Mouse (Mus musculus) lung, postnatal 36 days (tissue): ENCODE results near the gene 2310057J18Rik.
"Not testable (repeated sequence)": the region's sequence is repeated elsewhere in the genome, so short reads cannot be mapped to it uniquely, and the experiment has no call there.

Source experiments
- DNase-seq: peaks from one replicate; pipeline ENCODE4 v3.0.0; 2022; ENCODE audit warnings: mixed read lengths

2310057J18Rik gene

DNA sequence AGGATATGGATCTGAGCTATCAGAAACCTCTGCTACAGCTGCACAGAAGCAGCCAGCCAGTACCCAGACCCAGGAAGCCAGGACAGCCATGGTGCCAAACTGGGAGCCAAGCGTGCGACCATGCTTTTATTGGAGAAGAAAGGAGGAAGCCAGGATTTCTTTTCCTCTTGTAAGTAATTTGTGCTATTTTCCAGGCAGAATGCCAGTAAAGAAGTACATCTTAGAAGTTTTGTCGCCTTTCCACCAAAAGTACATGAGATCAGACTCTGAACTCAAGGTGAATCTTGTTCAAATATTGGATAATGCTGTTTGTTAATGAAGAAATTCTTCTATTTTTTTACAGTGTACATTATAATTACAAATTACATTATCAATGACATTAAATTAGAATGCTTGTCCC lies at the start of gene 2310057J18Rik:
Gene 2310057J18Rik, minus strand, starts transcription at position 101 of the 400 bp plus-strand sequence.
- no peak for DNase-seq

DNA sequence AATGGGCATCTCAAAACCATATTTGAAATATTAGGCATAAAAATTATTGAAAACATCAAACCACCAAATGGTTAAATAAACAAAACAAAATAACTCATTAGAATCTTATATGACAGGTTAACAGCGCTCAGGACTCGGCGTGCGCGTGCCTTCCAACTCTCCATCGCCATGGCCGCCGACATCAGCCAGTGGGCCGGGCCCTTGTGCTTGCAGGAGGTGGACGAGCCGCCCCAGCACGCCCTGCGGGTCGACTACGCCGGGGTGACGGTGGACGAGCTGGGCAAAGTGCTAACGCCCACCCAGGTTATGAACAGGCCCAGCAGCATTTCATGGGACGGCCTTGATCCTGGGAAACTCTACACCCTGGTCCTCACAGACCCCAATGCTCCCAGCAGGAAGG lies 43.9 kb upstream of the 2310057J18Rik start:
- not testable (repeated sequence) for DNase-seq

DNA sequence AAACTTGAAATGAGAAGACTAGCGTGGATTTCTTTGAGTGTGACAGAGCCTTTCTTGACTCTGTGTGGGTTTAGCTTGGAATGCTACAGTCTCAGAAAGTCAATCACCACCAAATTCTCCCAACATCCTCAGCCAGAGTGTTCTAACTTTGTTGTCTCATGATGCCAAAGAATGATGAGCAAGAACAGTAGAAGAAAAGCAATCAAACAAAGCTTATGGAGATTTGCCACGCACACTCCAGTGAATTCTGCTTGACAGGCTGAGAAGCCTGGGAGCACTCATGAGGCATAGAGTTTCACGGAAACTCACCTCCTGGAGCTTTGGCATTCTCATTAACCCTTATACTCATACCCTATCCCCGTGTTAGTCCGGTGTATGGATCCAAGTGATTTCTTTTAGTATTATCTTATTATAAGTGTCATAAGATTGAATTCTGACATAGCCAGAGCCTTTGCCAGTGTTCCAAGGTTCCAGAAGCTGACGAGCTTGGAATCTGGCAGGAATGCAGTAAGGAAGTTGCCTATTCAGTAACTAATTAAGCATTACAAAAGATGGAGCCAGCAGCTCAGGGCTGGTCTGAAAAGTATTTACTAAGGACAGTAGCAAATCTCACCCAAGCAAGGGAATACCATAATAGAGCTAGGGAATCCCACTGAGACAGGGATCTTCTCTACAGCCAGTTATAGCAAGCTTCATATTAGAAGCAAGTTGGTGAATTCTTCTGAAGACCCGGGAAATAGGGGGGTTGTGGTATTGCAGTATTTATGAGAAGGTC lies 33.6 kb upstream of the 2310057J18Rik start:
- DNase-seq: no peak

DNA sequence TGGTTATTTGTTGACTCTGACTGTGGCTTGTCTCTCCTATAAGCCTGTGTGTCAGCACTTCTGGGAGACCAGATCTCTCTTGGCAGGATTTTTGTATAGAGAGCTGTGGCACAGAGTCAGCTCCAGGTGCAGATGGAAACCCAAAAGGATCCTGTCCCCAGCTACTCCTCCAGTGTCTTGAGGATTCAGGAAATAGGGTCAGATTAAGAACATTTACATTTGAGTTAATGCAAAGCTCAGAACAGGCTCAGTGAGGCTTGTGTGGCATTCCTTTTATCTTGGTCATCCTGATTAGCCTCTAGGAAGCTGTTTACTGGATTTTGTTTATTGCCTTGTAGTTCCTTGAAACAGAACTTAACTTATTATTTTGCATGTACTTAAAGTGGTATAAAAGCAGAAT lies 11.7 kb upstream of the 2310057J18Rik start:
- DNase-seq: no peak

DNA sequence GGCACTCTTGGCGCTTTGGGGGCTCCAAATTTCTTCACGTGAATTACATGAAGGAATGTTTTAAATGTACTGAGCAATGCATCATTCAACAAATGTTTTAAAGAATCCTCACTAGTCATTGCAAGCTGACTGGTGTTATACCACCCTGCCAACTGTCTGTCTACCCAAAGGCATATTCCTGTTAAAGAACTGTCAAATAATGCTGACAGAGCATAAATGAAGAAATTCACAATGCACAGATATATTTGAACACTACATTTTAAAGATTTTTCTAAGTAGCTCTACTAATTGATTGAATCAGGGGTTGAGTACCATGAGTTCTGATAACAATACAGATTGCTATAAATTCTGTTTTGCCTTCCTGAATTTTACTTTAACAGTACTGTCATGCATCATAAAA lies 2.9 kb upstream of the 2310057J18Rik start:
- no peak for DNase-seq

DNA sequence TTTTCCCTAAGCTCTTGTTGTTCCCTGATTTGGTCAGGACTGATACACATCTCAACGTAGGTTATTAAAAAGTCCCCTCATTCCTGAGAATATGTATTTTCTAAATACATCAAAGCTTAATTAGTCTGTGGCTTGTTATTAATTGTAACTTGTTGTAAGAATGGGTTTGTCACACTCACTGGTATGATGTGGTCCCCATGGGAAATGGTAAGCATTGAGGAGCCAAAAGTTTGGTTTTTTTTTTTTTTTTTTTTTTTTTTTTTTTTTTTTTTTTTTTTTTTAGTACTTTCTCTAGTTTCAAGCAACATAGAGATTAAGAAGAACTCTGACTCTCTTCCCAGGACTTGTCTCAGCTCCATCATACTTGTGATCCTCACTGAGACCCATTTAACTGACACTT lies 17.9 kb downstream of the 2310057J18Rik start:
- DNase-seq: no peak

DNA sequence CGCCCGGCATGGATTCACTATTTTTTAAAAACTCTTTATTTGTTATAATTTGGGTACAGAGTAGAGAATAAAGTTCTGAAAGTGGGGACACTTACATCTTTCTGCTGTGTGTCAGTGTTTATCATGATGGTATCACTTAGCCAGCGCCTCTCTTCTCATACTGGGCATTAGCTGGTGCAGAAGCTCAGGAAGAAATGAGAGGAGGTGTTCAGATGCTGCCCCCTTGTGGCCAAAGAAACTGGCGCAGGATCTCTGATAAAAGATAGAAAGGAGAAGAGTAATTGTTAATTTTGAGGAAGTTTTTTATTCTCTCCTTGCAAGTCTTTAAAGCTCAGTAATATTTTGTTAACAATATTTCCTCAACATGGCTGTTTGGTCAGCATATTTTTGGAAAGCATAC lies 31.0 kb downstream of the 2310057J18Rik start:
- peak; percentile 65 for DNase-seq

DNA sequence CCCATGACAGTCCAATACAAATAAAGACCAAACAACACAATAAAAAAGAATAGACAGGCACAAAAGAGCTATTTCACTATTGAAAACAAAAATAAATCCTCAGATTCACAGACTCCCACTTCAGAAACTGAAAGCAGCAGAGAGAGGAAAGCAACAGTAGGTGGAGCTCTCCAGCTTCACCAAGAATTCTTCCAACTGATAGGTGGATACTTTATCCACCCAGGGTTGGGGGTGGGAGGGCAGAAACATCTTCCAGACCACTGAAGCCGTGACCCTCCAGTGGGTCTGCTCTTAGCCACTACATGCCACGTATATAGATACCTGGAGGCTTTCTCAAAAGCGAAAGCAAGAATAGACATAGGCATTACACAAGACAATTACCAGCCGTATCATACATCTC lies 31.6 kb downstream of the 2310057J18Rik start:
- no peak for DNase-seq
